Mouse (Mus musculus) CH12.LX (cell line): ENCODE data around the gene Cyp26a1. TPM values are rescaled to one million over a fixed set of nuclear protein-coding genes. Genes with fewer than 3 reads are reported as not detected.

Experiments used
- DNase-seq: peaks from one replicate; pipeline ENCODE4 v3.0.0-alpha.2; 2013; ENCODE audit errors: extremely low read depth
- H3K27ac ChIP-seq: 2 replicates; pipeline ENCODE4 v1.5.1; 2012; ENCODE audit warnings: low read depth, mild to moderate bottlenecking, control low read depth, moderate library complexity; ENCODE audit not compliant: insufficient read depth
- H3K27me3 ChIP-seq: replicated peaks from 2 replicates; pipeline ENCODE3; 2012; ENCODE audit warnings: inconsistent platforms
- H3K36me3 ChIP-seq, 2 experiments: replicated peaks in 1 of 2; 2 replicates each; pipeline versions ENCODE3 to v1.6.1; 2012; ENCODE audit warnings: inconsistent platforms in 1 of 2, low read length in 1 of 2, mild to moderate bottlenecking in 1 of 2, mixed read lengths in 1 of 2, moderate library complexity in 1 of 2; ENCODE audit not compliant: control insufficient read depth in 1 of 2, insufficient read depth in 1 of 2
- H3K4me1 ChIP-seq, 2 experiments: 2 replicates each; pipeline ENCODE4 v1.6.1; 2012; ENCODE audit warnings: inconsistent platforms in 1 of 2, moderate library complexity in 1 of 2; ENCODE audit not compliant: insufficient read depth in 2 of 2, control insufficient read depth in 1 of 2
- H3K4me2 ChIP-seq: 2 replicates; pipeline ENCODE4 v1.6.1; 2012; ENCODE audit warnings: low read depth, mild to moderate bottlenecking, control low read depth; ENCODE audit not compliant: poor library complexity, insufficient read depth, severe bottlenecking
- H3K4me3 ChIP-seq, 3 experiments: fragments of 150-350 bp in 1 of 3; sonication (generic) in 1 of 3; replicated peaks in 1 of 3; 2 replicates each; pipeline versions ENCODE3 to v1.5.1; 2011 to 2012; ENCODE audit warnings: low read depth in 2 of 3, low read length in 2 of 3, mild to moderate bottlenecking in 2 of 3, moderate library complexity in 2 of 3, control low read depth in 1 of 3, improper control_type of control experiment in 1 of 3, inconsistent platforms in 1 of 3, mixed read lengths in 1 of 3; ENCODE audit not compliant: poor library complexity in 1 of 3
- H3K79me2 ChIP-seq: replicated peaks from 2 replicates; pipeline ENCODE4 v1.6.1; 2012; ENCODE audit warnings: mild to moderate bottlenecking, moderate library complexity; ENCODE audit not compliant: control insufficient read depth, poor library complexity, insufficient read depth, severe bottlenecking; ENCODE audit errors: extremely low read depth
- H3K9ac ChIP-seq: 2 replicates; pipeline ENCODE4 v1.6.1; 2012; ENCODE audit warnings: low read depth, mild to moderate bottlenecking, control low read depth, moderate library complexity; ENCODE audit not compliant: insufficient read depth
- H3K9me3 ChIP-seq: replicated peaks from 2 replicates; pipeline ENCODE3; 2012; ENCODE audit warnings: low read length, inconsistent platforms, mixed read lengths
- HCFC1 ChIP-seq: IDR thresholded peaks from 2 replicates; pipeline ENCODE4 v1.6.1; 2012; ENCODE audit warnings: low read depth, mild to moderate bottlenecking, inconsistent platforms, low read length, improper control_type of control experiment
- NELFE ChIP-seq: IDR thresholded peaks from 2 replicates; pipeline ENCODE4 v1.6.1; 2011; ENCODE audit warnings: low read depth, low read length, improper control_type of control experiment
- PAX5 ChIP-seq: IDR thresholded peaks from 2 replicates; pipeline ENCODE4 v1.6.1; 2012; ENCODE audit warnings: low read length, inconsistent platforms, mixed read lengths
- TBP ChIP-seq: conservative IDR thresholded peaks from 2 replicates; pipeline ENCODE4 v1.6.1; 2011; ENCODE audit warnings: low read depth, low read length, improper control_type of control experiment
- dilution Hi-C: fragments of 300-500 bp; cut with MboI; formaldehyde crosslinking; loops from 2 replicates; pipeline ENCODE4 v1.14.3; 2020; ENCODE audit warnings: low sequenced_read_pairs; ENCODE audit not compliant: extremely low pct_unique_long_range_greater_than_20kb, extremely low pct_ligation_motif_present
- in situ Hi-C: fragments of 300-500 bp; cut with MboI; formaldehyde crosslinking; loops from 3 replicates; pipeline ENCODE4 v1.14.3; 2019; ENCODE audit warnings: low sequenced_read_pairs, low pct_ligation_motif_present, low pct_unique_long_range_greater_than_20kb, mixed read lengths
- polyA plus RNA-seq: library from polyadenylated mRNA; unstranded; fragments of >175 nt; gene quantifications from 2 replicates; pipeline ENCODE4 v1.2.1, GENCODE M21; 2012; ENCODE audit warnings: low read depth; ENCODE audit not compliant: insufficient read length
- total RNA-seq, 2 experiments: library from RNA; depleted of rRNA; stranded (reverse); fragments of 300-350 nt in 1 of 2; fragments of >200 nt in 1 of 2; gene quantifications; 2 replicates each; pipeline ENCODE4 v1.2.3; 2012 to 2014

The Cyp26a1 gene
- total and polyA plus RNA-seq, 3 experiments: 0.17 TPM; not detected in 2

DNA sequence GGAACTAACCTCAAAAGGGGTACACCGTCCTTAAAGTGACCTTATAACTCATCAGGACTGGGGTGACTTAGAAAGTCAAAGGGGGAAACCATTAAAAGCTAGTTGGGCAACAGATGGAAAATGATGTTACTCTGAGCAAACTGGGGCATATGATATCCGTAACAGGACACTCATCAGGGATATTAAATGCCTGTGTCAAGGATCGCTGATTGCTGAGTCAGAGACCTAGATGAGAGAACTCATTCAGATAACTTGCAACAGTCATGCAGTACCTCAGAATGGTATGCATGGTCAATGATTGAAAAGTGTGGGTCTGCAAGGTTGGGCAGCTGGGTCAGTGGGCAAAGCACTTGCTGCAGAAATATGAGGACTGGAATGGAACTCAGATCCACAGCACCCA is 41.0 kb downstream of the Cyp26a1 start:
- Histone ChIP-seq H3K27ac (no peak overlapping the region), H3K36me3 (no peaks in the 10 kb centered on the region), H3K27me3 (no peaks in the 10 kb centered on the region), H3K79me2 (no peaks in the 10 kb centered on the region), H3K4me3 (no peak overlapping the region), H3K9me3 (no peaks in the 10 kb centered on the region), H3K9ac (no peak overlapping the region), H3K4me2 (no peak overlapping the region), H3K4me1 (peaks cover 0 to 13% of the 10 kb centered on the region in 2 experiments; a peak in 2 of 4 replicates)
- TF ChIP-seq TBP: no peak
- dilution Hi-C loops (no loop called here), in situ Hi-C loops (no loop called here)
- no peak for DNase-seq

DNA sequence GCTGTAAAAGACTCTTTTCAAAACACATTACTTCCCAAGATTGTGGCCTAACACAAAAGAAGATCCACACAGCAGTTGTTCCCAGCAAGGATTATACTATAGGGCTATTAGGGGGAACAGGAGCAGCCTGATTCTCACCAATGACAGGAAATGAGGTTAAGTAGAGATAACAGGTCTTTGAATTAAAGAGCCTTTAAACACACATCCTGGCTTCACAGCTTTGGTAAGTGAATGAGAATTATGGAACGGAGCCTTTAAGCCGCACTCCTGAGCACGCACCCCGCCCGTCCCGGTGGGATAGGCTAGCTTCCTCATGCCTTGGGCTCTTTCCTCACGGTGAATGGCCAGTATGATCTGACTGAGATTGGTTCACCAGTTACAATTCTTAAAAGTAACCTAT is 42.4 kb downstream of the Cyp26a1 start:
- no peak overlapping the region for H3K27ac ChIP-seq
- H3K27me3 ChIP-seq: no peaks in the 10 kb centered on the region
- no peak overlapping the region for H3K9ac ChIP-seq
- no peak overlapping the region for H3K4me2 ChIP-seq
- TF ChIP-seq HCFC1: no peak
- no peak for TF ChIP-seq PAX5
- TF ChIP-seq NELFE: no peak
- H3K4me3 ChIP-seq: no peak overlapping the region
- DNase-seq: no peak
- H3K9me3 ChIP-seq: no peaks in the 10 kb centered on the region
- H3K36me3 ChIP-seq: no peaks in the 10 kb centered on the region
- H3K4me1 ChIP-seq: peaks cover 0 to 16% of the 10 kb centered on the region in 2 experiments; a peak in 2 of 4 replicates
- in situ Hi-C loops: no loop called here
- no peaks in the 10 kb centered on the region for H3K79me2 ChIP-seq
- dilution Hi-C loops: no loop called here

Other genes starting within 250 kb of the Cyp26a1 start
- gene Exoc6, start 147.4 kb upstream of the Cyp26a1 start, total RNA-seq (2012; rRNA removed): 6.8 and 8.0 TPM in 2 replicates
- gene Exoc6, start 147.4 kb upstream of the Cyp26a1 start, total RNA-seq (2014; rRNA removed): 18.5 and 18.7 TPM in 2 replicates
- 10.8 and 12.1 TPM in 2 replicates for gene Exoc6, start 147.4 kb upstream of the Cyp26a1 start, polyA plus RNA-seq
- gene Cyp26c1, start 12.2 kb upstream of the Cyp26a1 start, total RNA-seq (2012; rRNA removed): 0.08 TPM in 1 of 2 replicates, not detected in the other
- gene Cyp26c1, start 12.2 kb upstream of the Cyp26a1 start, total RNA-seq (2014; rRNA removed): not detected in 2 replicates
- gene Cyp26c1, start 12.2 kb upstream of the Cyp26a1 start, polyA plus RNA-seq: not detected in 2 replicates